Mouse (Mus musculus): ENCODE data around the gene Trim42.

DNA sequence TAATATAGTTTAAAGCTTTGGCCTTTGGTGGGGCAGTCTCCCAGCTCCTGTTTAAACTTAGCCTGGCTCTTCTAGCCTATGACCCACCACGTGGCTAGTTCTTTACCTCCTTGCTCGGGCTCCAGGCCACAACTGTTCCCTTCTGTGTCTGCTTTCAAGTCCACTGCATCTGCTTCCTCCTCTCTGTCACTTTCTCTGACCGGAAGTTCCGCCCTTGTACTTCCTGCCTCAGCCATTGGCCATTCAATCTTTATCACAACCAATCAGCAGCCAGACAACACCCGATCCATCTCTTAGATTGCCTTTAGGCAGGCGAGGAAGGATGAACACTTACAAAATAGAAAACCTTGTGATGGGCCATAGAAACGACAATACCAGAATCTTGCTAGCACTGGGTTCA, 58.1 kb downstream of the Trim42 start:
- TF ChIP-seq CTCF (conservative IDR thresholded peaks at IDR 0.05; ENCODE audit: low read length), result no peak
- TF ChIP-seq NANOG (IDR thresholded peaks at IDR 0.05; ENCODE audit: borderline replicate concordance, low read length), result no peak

Measured in E14TG2a.4 (cell line).